Mouse (Mus musculus): ENCODE results near the gene Apol7a.

The Apol7a gene

GRCm38 (mm10) chr15:77370588-77370987 lies 28.3 kb downstream of the Apol7a start:
- no peak for DNase-seq

- no peak for DNase-seq
Observed at GRCm38 (mm10) chr15:77369981-77370380, 28.9 kb downstream of the Apol7a start.

- no peak for DNase-seq
Observed at GRCm38 (mm10) chr15:77368818-77369320, 30.0 kb downstream of the Apol7a start.

GRCm38 (mm10) chr15:77368148-77368547 lies 30.8 kb downstream of the Apol7a start:
- DNase-seq: peak; percentile 88

- no peak for DNase-seq
Observed at GRCm38 (mm10) chr15:77367504-77367903, 31.4 kb downstream of the Apol7a start.

- DNase-seq: peak; percentile 63
Observed at GRCm38 (mm10) chr15:77366706-77367484, 32.0 kb downstream of the Apol7a start.

- DNase-seq: no peak
Observed at GRCm38 (mm10) chr15:77365700-77366570, 33.0 kb downstream of the Apol7a start.

GRCm38 (mm10) chr15:77364026-77364425 lies 34.9 kb downstream of the Apol7a start:
- no peak for DNase-seq

- DNase-seq: no peak
Observed at GRCm38 (mm10) chr15:77363578-77363977, 35.3 kb downstream of the Apol7a start.

GRCm38 (mm10) chr15:77362952-77363351 lies 36.0 kb downstream of the Apol7a start:
- DNase-seq: no peak

GRCm38 (mm10) chr15:77359905-77360304 lies 39.0 kb downstream of the Apol7a start:
- DNase-seq: no peak

- DNase-seq: no peak
Observed at GRCm38 (mm10) chr15:77359486-77359885, 39.4 kb downstream of the Apol7a start.

GRCm38 (mm10) chr15:77359084-77359483 lies 39.8 kb downstream of the Apol7a start:
- no peak for DNase-seq

- DNase-seq: peak; percentile 66
Observed at GRCm38 (mm10) chr15:77358320-77359040, 40.4 kb downstream of the Apol7a start.

GRCm38 (mm10) chr15:77356248-77356810 lies 42.6 kb downstream of the Apol7a start:
- DNase-seq: no peak

GRCm38 (mm10) chr15:77354848-77355551 lies 43.9 kb downstream of the Apol7a start:
- DNase-seq: no peak

- no peak for DNase-seq
Observed at GRCm38 (mm10) chr15:77354496-77354847, 44.4 kb downstream of the Apol7a start.

GRCm38 (mm10) chr15:77353764-77354163 lies 45.1 kb downstream of the Apol7a start:
- no peak for DNase-seq

GRCm38 (mm10) chr15:77352863-77353262 lies 46.0 kb downstream of the Apol7a start:
- DNase-seq: no peak

GRCm38 (mm10) chr15:77350117-77350516 lies 48.8 kb downstream of the Apol7a start:
- DNase-seq: no peak

- DNase-seq: no peak
Observed at GRCm38 (mm10) chr15:77348146-77348545, 50.8 kb downstream of the Apol7a start.
